Mouse (Mus musculus) testis, adult 2 months (tissue): ENCODE data around the gene Tcl1b5. TPM values are rescaled to one million over a fixed set of nuclear protein-coding genes. Genes with fewer than 3 reads are reported as not detected.
"Not testable (repeated sequence)": the region's sequence is repeated elsewhere in the genome, so short reads cannot be mapped to it uniquely, and the experiment has no call there.

Source experiments
- H3K27ac ChIP-seq: fragments of 200-500 bp; 2 replicates; pipeline ENCODE4 v1.5.1; 2012; ENCODE audit warnings: low read depth, low read length; ENCODE audit not compliant: control insufficient read depth, insufficient read depth
- H3K27me3 ChIP-seq: fragments of 200-500 bp; 2 replicates; pipeline ENCODE4 v1.6.1; 2012; ENCODE audit warnings: mild to moderate bottlenecking, low read length, moderate library complexity; ENCODE audit not compliant: control insufficient read depth, insufficient read depth
- H3K36me3 ChIP-seq: fragments of 200-500 bp; 2 replicates; pipeline ENCODE4 v1.6.1; 2012; ENCODE audit warnings: mild to moderate bottlenecking, low read length; ENCODE audit not compliant: control insufficient read depth, insufficient read depth
- H3K4me1 ChIP-seq: fragments of 200-500 bp; 2 replicates; pipeline ENCODE4 v1.6.1; 2012; ENCODE audit warnings: low read length; ENCODE audit not compliant: control insufficient read depth, insufficient read depth
- H3K4me3 ChIP-seq: fragments of 200-500 bp; 2 replicates; pipeline ENCODE4 v1.5.1; 2012; ENCODE audit warnings: low read depth, mild to moderate bottlenecking, low read length, moderate library complexity, mixed read lengths; ENCODE audit not compliant: control insufficient read depth
- CTCF ChIP-seq: fragments of 200-500 bp; IDR thresholded peaks from 2 replicates; pipeline ENCODE4 v1.5.1; 2012; ENCODE audit warnings: low read depth, mild to moderate bottlenecking, inconsistent platforms, low read length, moderate library complexity; ENCODE audit not compliant: control insufficient read depth, insufficient read depth, insufficient replicate concordance
- POLR2A ChIP-seq: fragments of 200-500 bp; IDR thresholded peaks from 2 replicates; pipeline ENCODE4 v1.6.1; 2012; ENCODE audit warnings: low read depth, mild to moderate bottlenecking, inconsistent platforms, low read length, moderate library complexity; ENCODE audit not compliant: control insufficient read depth
- polyA plus RNA-seq: library from polyadenylated mRNA; depleted of rRNA; stranded (reverse); fragments of >200 nt; gene quantifications from 2 replicates; pipeline ENCODE4 v1.2.3, GENCODE M21; 2012; rRNA removed

Gene Tcl1b5
- polyA plus RNA-seq: not detected in 2 replicates

- not testable (repeated sequence) for H3K36me3 ChIP-seq, H3K27me3 ChIP-seq, H3K4me1 ChIP-seq, H3K4me3 ChIP-seq, H3K27ac ChIP-seq
These were observed at the start of gene Tcl1b5 for GRCm38 (mm10) chr12:105176044-105176443. Tcl1b5 (plus strand) TSS chr12:105176344.

GRCm38 (mm10) chr12:105126516-105126915, 49.6 kb upstream of the Tcl1b5 start:
- H3K27me3 ChIP-seq: no peaks in the 10 kb centered on the region
- H3K4me1 ChIP-seq: no peaks in the 10 kb centered on the region
- H3K27ac ChIP-seq: no peak overlapping the region
- no peak overlapping the region for H3K4me3 ChIP-seq
- TF ChIP-seq CTCF (no peak), POLR2A (no peak)
- no peaks in the 10 kb centered on the region for H3K36me3 ChIP-seq

- H3K4me3 ChIP-seq: no peak overlapping the region
- no peaks in the 10 kb centered on the region for H3K27me3 ChIP-seq
- no peaks in the 10 kb centered on the region for H3K4me1 ChIP-seq
- H3K36me3 ChIP-seq: no peaks in the 10 kb centered on the region
- TF ChIP-seq POLR2A (no peak), CTCF (no peak)
- H3K27ac ChIP-seq: no peak overlapping the region
These were observed 48.5 kb upstream of the Tcl1b5 start for GRCm38 (mm10) chr12:105127607-105128006.

GRCm38 (mm10) chr12:105129494-105130205, 46.5 kb upstream of the Tcl1b5 start:
- H3K27ac ChIP-seq, H3K27me3 ChIP-seq, H3K4me3 ChIP-seq, H3K4me1 ChIP-seq, H3K36me3 ChIP-seq: not testable (repeated sequence)

- H3K4me1 ChIP-seq, H3K27ac ChIP-seq, H3K27me3 ChIP-seq, H3K36me3 ChIP-seq, H3K4me3 ChIP-seq: not testable (repeated sequence)
These were observed 42.0 kb upstream of the Tcl1b5 start for GRCm38 (mm10) chr12:105134167-105134566.

GRCm38 (mm10) chr12:105134826-105135225, 41.3 kb upstream of the Tcl1b5 start:
- not testable (repeated sequence) for H3K4me3 ChIP-seq, H3K27ac ChIP-seq, H3K36me3 ChIP-seq, H3K27me3 ChIP-seq, H3K4me1 ChIP-seq

GRCm38 (mm10) chr12:105137729-105138128, 38.4 kb upstream of the Tcl1b5 start:
- not testable (repeated sequence) for H3K36me3 ChIP-seq, H3K27ac ChIP-seq, H3K27me3 ChIP-seq, H3K4me3 ChIP-seq, H3K4me1 ChIP-seq

GRCm38 (mm10) chr12:105143096-105143495, 33.0 kb upstream of the Tcl1b5 start:
- Histone ChIP-seq H3K4me3 (no peak overlapping the region), H3K27ac (no peak overlapping the region), H3K36me3 (no peaks in the 10 kb centered on the region), H3K27me3 (no peaks in the 10 kb centered on the region), H3K4me1 (no peaks in the 10 kb centered on the region)
- TF ChIP-seq CTCF: no peak
- TF ChIP-seq POLR2A: no peak

- not testable (repeated sequence) for H3K4me3 ChIP-seq, H3K27me3 ChIP-seq, H3K27ac ChIP-seq, H3K36me3 ChIP-seq, H3K4me1 ChIP-seq
These were observed 31.2 kb upstream of the Tcl1b5 start for GRCm38 (mm10) chr12:105144928-105145327.
